Mouse (Mus musculus) heart, postnatal 14 days (tissue): ENCODE results near the gene Selplg. TPM values are rescaled to one million over a fixed set of nuclear protein-coding genes. Genes with fewer than 3 reads are reported as not detected.

Experiments
- DNase-seq, 2 experiments: peaks; one replicate each; pipeline ENCODE4 v3.0.0; 2021 to 2022
- intact Hi-C: fragments of 180-260 bp; cut with DNase I; formaldehyde crosslinking; loops from one replicate; pipeline ENCODE4 v1.15.1; 2025
- total RNA-seq, 2 experiments: library from RNA; stranded (reverse); gene quantifications; 2 replicates each; pipeline ENCODE4 v1.2.3; 2021

Gene Selplg
- total RNA-seq, 2 experiments from 2014 or later: 2.3 to 6.4 TPM

GRCm38 (mm10) chr5:113856631-113857030 is 24.2 kb upstream of the Selplg start:
- no peak for DNase-seq
- intact Hi-C loops: loop anchor here (10.0 kb wide), 1 partner anchor 268 kb away; the partner anchor contains the start of gene Alkbh2

GRCm38 (mm10) chr5:113855696-113856095 is 23.3 kb upstream of the Selplg start:
- peak in 1 of 2 experiments; percentile 64 for DNase-seq
- intact Hi-C loops: loop anchor here (2.0 to 10.0 kb wide), 3 partner anchors 53 to 269 kb away; partner anchors contain the start of genes Alkbh2 and Coro1c

DNA sequence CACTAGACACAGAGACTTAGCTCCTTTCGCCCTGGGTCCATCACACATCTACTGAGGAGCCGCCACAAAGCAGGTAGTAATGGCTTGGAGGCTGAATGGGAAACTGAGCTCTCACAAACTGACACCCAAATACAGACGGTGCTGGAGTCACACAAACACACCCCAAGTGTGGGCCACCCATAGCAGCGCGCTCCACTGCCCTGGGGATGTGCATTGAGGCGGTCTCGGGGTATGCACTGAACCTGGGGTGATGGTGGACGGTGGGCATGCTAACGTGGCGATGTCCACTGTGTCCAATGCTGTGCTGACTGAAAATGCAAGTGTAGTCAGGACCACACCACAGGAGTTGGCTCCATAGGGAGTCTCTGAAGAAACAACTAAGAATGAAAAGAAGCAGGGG is 22.7 kb upstream of the Selplg start:
- intact Hi-C loops: loop anchor here (2.0 to 10.0 kb wide), 3 partner anchors 54 to 270 kb away; partner anchors contain the start of genes Alkbh2 and Coro1c
- DNase-seq: no peak

DNA sequence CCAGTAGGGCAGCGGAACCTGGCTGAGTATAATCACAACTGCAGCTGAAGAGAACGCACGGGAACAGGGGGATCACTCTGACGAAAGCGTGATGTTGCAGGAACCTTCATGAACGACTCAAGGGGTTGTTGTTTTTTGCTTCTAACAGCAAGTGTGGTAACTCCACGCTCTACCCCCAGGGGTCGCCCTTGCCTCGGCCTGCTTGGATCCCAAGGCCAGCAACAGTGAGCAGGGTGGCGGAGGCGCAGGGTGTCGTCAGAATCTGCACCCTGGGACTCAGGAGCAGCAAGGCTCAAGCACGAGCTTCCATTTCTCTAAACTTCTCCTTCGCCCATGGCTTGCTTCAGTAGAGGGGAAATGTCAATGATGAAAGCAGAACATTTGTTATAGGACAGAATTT is 22.1 kb upstream of the Selplg start:
- DNase-seq: peak; percentile 91 to 94
- intact Hi-C loops: loop anchor here (1.0 to 10.0 kb wide), 5 partner anchors 54 to 270 kb away; partner anchors contain the start of genes Alkbh2 and Coro1c

- no peak for DNase-seq
- intact Hi-C loops: loop anchor here (10.0 kb wide), 1 partner anchor 271 kb away; the partner anchor contains the start of gene Alkbh2
These were observed 21.1 kb upstream of the Selplg start for GRCm38 (mm10) chr5:113853541-113853940.

- no peak for DNase-seq
- intact Hi-C loops: loop anchor here (10.0 kb wide), 1 partner anchor 272 kb away; the partner anchor contains the start of gene Alkbh2
These were observed 20.0 kb upstream of the Selplg start for GRCm38 (mm10) chr5:113852463-113852862.

DNA sequence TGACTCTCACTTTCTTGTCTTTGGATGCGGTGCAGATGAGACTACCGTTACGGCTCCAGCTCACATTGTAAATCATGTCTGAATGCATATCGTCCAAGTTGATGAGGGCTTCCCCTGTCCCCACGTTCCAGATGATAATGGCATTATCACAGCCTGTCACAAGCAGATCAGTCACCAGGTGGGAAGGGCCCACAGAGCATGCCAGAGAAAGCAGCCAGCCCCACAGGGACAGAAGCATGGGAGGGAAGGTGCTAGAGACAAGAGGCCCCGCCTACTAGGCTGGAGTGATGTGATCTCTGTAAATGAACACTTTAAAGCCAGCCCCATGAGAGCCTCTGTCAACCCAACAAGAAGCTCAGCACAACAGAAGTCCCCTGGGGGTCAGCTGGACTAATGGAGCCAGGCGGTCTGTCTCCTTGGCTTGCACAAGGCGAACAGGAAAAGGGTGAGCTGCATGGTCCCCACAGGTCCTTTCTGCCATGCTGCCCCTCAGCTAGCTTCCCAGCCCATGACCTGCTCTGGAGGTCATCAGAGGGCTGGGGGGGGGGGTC is 18.3 kb upstream of the Selplg start:
- DNase-seq: no peak
- intact Hi-C loops: loop anchor here (10.0 kb wide), 1 partner anchor 274 kb away; the partner anchor contains the start of gene Alkbh2

- intact Hi-C loops: no loop called here
- DNase-seq: no peak
These were observed 15.2 kb upstream of the Selplg start for GRCm38 (mm10) chr5:113847636-113848035.

GRCm38 (mm10) chr5:113846656-113847055 is 14.2 kb upstream of the Selplg start:
- intact Hi-C loops: no loop called here
- DNase-seq: no peak

GRCm38 (mm10) chr5:113845627-113846026 is 13.2 kb upstream of the Selplg start:
- intact Hi-C loops: no loop called here
- DNase-seq: no peak

DNA sequence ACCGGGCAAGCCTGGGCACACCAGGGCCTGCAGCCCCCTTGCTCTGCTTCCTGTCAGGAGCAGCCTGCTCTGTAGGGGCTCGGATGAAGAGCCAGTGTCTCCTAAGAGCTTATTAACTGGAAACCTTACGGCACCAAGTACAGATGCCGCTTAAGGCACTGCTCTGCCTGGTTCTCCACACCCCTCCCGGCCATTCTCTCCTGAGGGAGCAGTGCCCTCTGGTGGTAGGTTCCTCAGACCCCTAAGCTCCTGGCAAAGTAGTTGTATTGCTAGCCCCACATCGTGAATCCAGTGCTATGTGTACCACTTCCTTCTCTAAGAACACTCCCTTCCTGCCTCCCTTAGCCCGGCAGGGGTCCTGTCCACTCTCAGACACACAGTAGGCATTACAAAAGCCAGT is 12.3 kb upstream of the Selplg start:
- intact Hi-C loops: no loop called here
- peak; percentile 68 to 77 for DNase-seq

DNA sequence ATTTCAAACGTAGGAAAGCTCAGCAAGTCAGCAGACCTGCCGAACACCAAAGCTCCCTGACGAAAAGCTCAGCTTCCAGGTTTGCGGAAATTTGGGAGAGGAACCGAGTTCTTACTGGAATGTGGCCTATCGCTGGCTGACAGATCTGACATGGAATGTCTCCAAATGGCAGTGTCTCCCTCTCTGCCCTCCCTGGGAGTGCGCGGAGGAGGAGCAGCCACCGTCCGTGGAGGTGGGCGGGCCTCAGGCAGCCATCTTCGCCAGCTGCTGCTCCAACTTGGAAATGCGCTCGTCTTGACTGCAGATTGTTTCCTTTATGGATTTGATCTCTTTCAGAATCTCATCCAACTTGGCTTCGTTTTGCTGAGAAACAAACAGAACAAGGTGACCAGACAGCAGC is 11.7 kb upstream of the Selplg start:
- intact Hi-C loops: no loop called here

GRCm38 (mm10) chr5:113842906-113843305 is 10.5 kb upstream of the Selplg start:
- DNase-seq: no peak
- intact Hi-C loops: no loop called here

More for the DNA sequence above, 11.7 kb upstream of the Selplg start:
- DNase-seq: no peak

DNA sequence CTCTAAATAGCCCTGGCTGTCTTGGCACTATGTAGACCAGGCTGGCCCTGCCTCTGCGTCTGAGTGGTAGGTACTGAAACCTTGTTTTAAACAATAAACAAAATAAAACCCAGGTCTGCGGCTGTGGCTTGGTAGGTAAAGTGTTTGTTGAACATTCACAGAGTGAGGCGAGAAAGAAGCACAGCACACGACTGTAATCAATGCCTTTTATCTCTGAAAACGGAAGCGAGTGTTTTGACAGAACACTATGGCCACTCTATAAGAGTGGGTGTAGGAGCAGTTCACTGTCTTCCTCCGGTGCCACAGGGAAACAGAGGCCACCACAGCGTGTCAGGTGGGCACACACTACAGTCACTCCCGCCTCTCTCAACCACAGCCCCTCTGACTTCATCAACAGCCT is 9.8 kb upstream of the Selplg start:
- intact Hi-C loops: no loop called here
- no peak for DNase-seq

DNA sequence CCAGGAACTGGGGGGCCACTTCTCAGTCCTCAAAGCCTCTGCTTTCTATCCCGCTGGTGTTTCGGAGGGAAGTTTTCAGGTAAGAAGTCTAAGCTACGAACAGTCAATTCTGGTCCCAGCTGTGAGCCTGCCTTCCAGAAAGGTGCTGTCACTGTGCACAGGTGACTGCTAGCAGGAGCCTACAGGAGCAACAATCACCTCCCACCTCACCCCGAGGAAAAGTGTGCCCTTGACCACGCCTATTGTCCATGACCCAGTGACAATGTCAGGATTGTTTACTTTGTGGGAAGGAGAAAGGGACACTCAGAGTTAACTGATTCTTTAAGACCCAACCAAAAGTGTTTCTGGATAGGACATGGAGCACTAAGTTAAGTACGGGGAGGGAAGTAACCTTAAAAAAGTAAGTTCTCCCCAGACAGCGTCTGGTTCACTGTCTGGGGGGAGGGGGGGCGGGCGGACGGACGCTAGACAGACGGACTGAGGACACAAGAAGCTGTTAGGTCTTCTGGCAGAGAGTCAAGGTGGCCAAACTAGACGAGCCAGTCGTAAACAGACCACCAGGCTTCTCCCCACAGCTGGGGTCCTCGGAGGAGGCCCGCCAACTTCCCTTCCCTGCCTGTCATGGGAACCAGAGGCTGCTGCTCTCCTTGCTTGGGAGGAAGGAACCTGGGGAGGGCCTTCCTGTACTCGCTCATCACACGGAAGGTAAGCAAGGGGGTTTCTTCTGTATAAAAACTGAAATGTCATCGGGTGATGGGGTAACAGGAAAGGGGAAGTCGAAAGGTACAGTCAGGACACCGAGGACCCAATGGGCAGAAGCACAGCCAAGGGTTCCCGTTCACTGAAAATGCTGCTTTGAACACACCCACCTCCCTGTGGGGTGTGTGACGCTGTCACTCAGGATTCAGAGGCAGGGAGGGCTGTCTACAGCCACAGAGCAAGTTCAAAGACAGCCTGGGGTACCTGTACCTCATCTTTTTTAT is 9.1 kb upstream of the Selplg start:
- DNase-seq: no peak
- intact Hi-C loops: no loop called here

GRCm38 (mm10) chr5:113840443-113840842 is 8.0 kb upstream of the Selplg start:
- no peak for DNase-seq
- intact Hi-C loops: no loop called here

- intact Hi-C loops: no loop called here
These were observed 4.5 kb upstream of the Selplg start for GRCm38 (mm10) chr5:113836961-113837360.

DNA sequence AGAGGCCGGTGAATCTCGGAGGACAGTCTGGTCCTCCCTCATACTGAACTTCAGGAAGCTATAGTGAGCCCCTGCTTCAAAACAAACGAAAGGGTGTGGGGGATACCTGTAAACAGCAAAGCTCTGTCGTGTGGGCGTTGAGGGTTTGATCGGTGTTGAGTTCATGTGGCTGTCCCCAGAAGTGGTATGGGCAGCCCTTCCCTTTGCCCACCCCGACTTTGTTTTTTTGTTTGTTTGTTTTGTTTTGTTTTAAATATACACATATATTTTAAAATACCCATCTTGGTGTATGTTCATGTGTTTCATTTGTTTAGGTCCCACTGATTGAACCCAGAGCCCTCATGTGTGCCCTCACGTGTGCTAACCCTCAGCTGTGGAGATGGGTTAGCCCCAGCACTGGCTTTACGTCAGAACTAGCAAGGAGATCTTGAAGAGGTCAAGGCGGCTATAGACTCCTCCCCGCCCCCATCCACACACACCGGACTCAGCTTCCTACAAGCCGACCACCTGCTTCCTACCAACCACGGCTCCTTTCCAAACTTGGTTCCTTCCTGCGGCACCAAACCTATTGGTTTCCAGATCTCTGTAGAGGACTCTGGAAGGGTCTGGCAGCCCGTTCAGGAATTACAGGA is 988 bp upstream of the Selplg start:
- no peak for DNase-seq

More at GRCm38 (mm10) chr5:113836961-113837360, 4.5 kb upstream of the Selplg start:
- DNase-seq: no peak

GRCm38 (mm10) chr5:113831741-113832140 is 703 bp downstream of the Selplg start:
- DNase-seq: no peak
- intact Hi-C loops: no loop called here

More for the DNA sequence above, 988 bp upstream of the Selplg start:
- intact Hi-C loops: no loop called here

GRCm38 (mm10) chr5:113830796-113831195 is 1.6 kb downstream of the Selplg start:
- no peak for DNase-seq
- intact Hi-C loops: no loop called here

GRCm38 (mm10) chr5:113830292-113830643 is 2.2 kb downstream of the Selplg start:
- peak; percentile 42 to 43 for DNase-seq
- intact Hi-C loops: no loop called here
